Mouse (Mus musculus) limb, embryonic 13.5 days (tissue): Measurements from ENCODE around the gene Ciz1. TPM values are rescaled to one million over a fixed set of nuclear protein-coding genes. Genes with fewer than 3 reads are reported as not detected.

ENCODE experiments used
- ATAC-seq: fragments of 200-750 bp; cut with Nextera tagmentation; 2 replicates; pipeline ENCODE4 v1.8.0; 2017; ENCODE audit warnings: low read depth, moderate number of reproducible peaks, moderate TSS enrichment; ENCODE audit not compliant: low FRiP score
- H3K27ac ChIP-seq: fragments of 300-500 bp; sonication (generic); 2 replicates; pipeline ENCODE4 v1.5.1; 2015; ENCODE audit warnings: inconsistent platforms, mild to moderate bottlenecking, moderate library complexity
- H3K27me3 ChIP-seq: fragments of 300-500 bp; sonication (generic); 2 replicates; pipeline ENCODE4 v1.6.1; 2015; ENCODE audit warnings: mild to moderate bottlenecking, inconsistent platforms
- H3K36me3 ChIP-seq: fragments of 300-500 bp; sonication (generic); 2 replicates; pipeline ENCODE4 v1.6.1; 2015; ENCODE audit warnings: inconsistent platforms, mild to moderate bottlenecking, moderate library complexity
- H3K4me1 ChIP-seq: fragments of 300-500 bp; sonication (generic); 2 replicates; pipeline ENCODE4 v1.6.1; 2015; ENCODE audit warnings: inconsistent platforms
- H3K4me2 ChIP-seq: fragments of 300-500 bp; sonication (generic); replicated peaks from 2 replicates; pipeline ENCODE4 v1.6.1; 2015; ENCODE audit warnings: inconsistent platforms, mild to moderate bottlenecking, moderate library complexity
- H3K4me3 ChIP-seq: fragments of 300-500 bp; sonication (generic); 2 replicates; pipeline ENCODE4 v1.5.1; 2015; ENCODE audit warnings: moderate library complexity, mild to moderate bottlenecking, inconsistent platforms
- H3K9ac ChIP-seq: fragments of 300-500 bp; sonication (generic); 2 replicates; pipeline ENCODE4 v1.6.1; 2015; ENCODE audit warnings: mild to moderate bottlenecking, inconsistent platforms
- H3K9me3 ChIP-seq: fragments of 300-500 bp; sonication (generic); 2 replicates; pipeline ENCODE4 v1.6.1; 2016; ENCODE audit warnings: inconsistent platforms
- WGBS: fragments of 180-500 bp; shearing (Covaris S2); methylation state at CpG from one replicate; pipeline ENCODE4 v1.1.7; 2015; 5-methylcytosine and 5-hydroxymethylcytosine counted together
- polyA plus RNA-seq: library from polyadenylated mRNA; unstranded; fragments of >200 nt; fragmentation: Nextera tagmentation; extraction: Ambion mirVana; gene quantifications from 2 replicates; pipeline ENCODE4 v1.2.1, GENCODE M21; 2015

Gene Ciz1
- 49.8 and 54.9 TPM in 2 replicates for polyA plus RNA-seq

DNA sequence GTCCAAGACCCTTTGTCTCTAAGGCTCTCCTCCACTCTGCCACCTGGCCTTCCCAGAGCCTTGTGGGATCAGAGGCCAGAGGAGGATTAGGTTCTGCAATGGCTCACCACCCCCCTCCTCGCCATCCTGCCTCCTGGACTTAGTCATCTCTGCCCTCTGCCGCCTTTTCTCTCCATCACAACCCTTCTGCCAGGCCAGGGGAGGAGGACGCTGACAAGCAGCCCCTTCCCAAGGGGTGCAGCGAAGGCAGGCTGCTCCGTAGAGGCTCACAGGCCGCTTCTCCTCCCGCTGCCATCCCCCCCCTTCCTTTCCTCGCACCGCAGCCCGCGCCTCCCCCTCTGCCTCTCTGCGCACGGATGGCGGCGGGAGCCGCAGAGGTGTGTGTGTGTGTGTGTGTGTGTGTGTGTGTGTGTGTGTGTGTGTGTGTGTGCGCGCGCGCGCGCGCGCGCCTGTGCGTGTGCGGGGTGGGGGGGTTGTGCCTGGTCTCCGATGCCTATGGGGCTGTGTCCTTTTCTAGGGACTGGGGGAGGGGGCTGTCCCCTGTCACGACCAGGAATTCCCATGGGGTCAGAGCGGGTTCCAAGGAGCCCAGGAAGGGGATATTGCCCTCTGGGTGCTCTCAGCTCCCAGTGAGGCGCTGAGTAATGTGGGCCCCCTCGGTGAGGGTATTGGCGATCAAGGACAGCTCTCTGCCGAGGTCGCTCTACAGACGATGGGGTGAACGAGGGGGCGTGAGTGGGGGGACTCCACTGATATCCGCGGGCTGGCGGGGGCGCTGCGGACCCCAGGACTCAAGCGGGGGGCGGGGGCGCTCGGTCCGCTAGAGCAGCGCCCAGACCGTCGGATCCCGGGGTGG is at the start of gene Ciz1:
TSS of gene Ciz1 (plus strand) at position 177 of the 856 bp plus-strand sequence.
- H3K4me2 ChIP-seq: peak within 1 kb of the TSS; percentile 90
- peaks cover 16% of the 10 kb centered on the region for H3K36me3 ChIP-seq
- no peaks in the 10 kb centered on the region for H3K27me3 ChIP-seq
- peaks cover 35% of the 10 kb centered on the region for H3K4me1 ChIP-seq
- peak within 1 kb of the TSS; percentile 81 for H3K4me3 ChIP-seq
- peak within 1 kb of the TSS; percentile 91 for H3K9ac ChIP-seq
- H3K9me3 ChIP-seq: no peaks in the 10 kb centered on the region
- peak within 1 kb of the TSS; percentile 94 for H3K27ac ChIP-seq
- peak; percentile 54; the same call in 1 of the 2 replicates for ATAC-seq
- WGBS: 0% methylated on average over 46 of the region's 52 CpGs

DNA sequence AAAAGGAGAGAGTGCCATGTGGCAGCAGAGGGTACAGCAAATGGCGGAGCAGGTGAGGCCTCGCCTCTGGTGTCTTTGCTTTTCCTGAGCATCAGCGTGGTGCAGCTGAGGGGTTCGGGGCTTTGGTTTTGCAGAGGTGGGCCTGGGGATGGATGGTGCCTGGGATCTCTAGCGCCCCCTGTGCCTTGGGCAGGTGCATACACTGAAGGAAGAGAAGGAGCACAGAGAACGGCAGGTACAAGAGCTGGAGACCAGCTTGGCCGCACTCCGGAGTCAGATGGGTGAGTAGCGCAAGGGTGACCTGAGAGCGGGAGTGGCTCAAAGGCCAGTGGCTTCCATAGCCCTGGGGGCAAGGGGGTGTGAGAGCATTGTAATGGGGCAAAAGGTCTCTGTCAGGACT is 49.2 kb upstream of the Ciz1 start:
- peaks cover 97% of the 10 kb centered on the region for H3K36me3 ChIP-seq
- WGBS: 89% methylated on average over 10 of the region's 10 CpGs
- no peak overlapping the region for H3K27ac ChIP-seq

DNA sequence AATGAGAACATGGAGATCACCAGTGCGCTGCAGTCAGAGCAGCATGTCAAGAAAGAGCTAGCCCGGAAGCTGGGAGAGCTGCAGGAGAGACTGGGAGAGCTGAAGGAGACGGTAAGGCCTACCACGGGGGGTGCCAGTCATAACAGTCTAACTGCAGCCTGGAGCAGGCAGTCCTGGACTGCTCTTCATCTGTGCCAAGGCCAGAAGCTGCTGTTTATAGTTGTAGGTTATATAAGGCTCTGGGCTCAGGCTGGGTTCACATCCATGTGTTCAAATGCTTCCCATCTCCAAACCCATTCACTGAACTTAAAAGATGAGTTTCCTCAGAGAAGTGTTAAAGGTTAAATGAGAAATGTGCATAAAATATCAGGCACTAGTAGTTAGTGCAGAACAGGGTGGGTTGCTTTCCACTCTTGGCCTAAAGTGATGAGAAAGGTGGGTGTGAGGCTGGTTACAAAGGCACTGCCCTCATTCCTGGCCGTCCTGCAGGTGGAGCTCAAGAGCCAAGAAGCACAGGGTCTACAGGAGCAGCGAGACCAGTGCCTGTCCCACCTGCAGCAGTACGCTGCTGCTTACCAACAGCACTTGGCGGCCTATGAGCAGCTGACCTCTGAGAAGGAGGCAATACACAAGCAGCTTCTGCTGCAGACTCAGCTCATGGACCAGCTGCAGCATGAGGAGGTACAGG is 47.8 kb upstream of the Ciz1 start:
- H3K4me3 ChIP-seq: no peak overlapping the region
- peaks cover 96% of the 10 kb centered on the region for H3K36me3 ChIP-seq
- peak overlapping the region; percentile 23; the same call in 1 of the 2 replicates for H3K27ac ChIP-seq
- 48% methylated on average over 8 of the region's 8 CpGs for WGBS
- no peak overlapping the region for H3K4me2 ChIP-seq
- H3K9me3 ChIP-seq: no peaks in the 10 kb centered on the region
- H3K27me3 ChIP-seq: no peaks in the 10 kb centered on the region
- no peak overlapping the region for H3K9ac ChIP-seq
- H3K4me1 ChIP-seq: peaks cover 19% of the 10 kb centered on the region
- ATAC-seq: peak; percentile 62

More for the DNA sequence above, 49.2 kb upstream of the Ciz1 start:
- Histone ChIP-seq H3K9ac (no peak overlapping the region), H3K4me2 (no peak overlapping the region), H3K9me3 (no peaks in the 10 kb centered on the region), H3K4me3 (no peak overlapping the region), H3K4me1 (peaks cover 6% of the 10 kb centered on the region), H3K27me3 (no peaks in the 10 kb centered on the region)
- no peak for ATAC-seq

DNA sequence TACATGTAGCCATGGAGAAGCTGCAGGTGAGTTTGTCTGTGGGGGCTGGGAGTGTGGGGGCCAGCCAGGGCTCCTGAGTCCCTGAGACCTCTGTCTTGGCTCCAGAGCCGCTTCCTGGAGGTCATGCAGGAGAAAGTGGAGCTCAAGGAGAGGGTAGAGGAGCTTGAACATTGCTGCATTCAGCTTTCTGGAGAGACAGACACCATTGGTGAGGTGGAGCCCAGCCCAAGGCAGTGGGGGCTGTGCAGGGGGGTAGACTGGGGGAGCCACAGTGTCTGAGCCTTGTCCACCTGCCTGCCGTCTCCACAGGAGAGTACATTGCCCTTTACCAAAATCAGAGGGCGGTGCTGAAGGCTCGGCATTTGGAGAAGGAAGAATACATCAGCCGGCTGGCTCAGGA is 46.5 kb upstream of the Ciz1 start:
- Histone ChIP-seq H3K9ac (no peak overlapping the region), H3K36me3 (peaks cover 98% of the 10 kb centered on the region)
- 91% methylated on average over 5 of the region's 5 CpGs for WGBS

DNA sequence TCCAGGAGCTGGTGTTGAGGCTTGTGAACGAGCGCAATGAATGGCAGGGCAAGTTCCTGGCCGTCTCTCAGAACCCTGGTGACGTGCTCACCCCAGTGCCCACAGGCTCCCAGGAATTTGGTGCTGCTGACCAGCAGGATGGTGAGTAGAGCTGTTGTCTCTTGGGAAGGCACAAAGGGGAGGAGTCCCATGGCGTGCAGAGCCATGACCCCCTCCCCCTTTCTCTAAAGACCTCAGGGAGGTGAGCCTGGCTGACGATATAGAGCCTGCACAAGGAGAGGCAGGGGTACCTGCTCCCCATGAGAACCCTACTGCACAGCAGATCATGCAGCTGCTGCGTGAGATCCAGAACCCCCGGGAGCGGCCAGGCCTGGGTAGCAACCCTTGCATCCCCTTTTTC is 46.0 kb upstream of the Ciz1 start:
- no peak overlapping the region for H3K4me2 ChIP-seq
- H3K36me3 ChIP-seq: peaks cover 96% of the 10 kb centered on the region
- no peak overlapping the region for H3K9ac ChIP-seq
- no peaks in the 10 kb centered on the region for H3K27me3 ChIP-seq
- no peak overlapping the region for H3K27ac ChIP-seq
- H3K4me3 ChIP-seq: no peak overlapping the region
- H3K9me3 ChIP-seq: no peaks in the 10 kb centered on the region
- 82% methylated on average over 9 of the region's 9 CpGs for WGBS
- H3K4me1 ChIP-seq: peaks cover 38% of the 10 kb centered on the region
- ATAC-seq: no peak

More for the DNA sequence above, 46.5 kb upstream of the Ciz1 start:
- Histone ChIP-seq H3K4me2 (no peak overlapping the region), H3K4me1 (peaks cover 33% of the 10 kb centered on the region), H3K27me3 (no peaks in the 10 kb centered on the region), H3K27ac (no peak overlapping the region), H3K9me3 (no peaks in the 10 kb centered on the region), H3K4me3 (no peak overlapping the region)
- no peak for ATAC-seq

DNA sequence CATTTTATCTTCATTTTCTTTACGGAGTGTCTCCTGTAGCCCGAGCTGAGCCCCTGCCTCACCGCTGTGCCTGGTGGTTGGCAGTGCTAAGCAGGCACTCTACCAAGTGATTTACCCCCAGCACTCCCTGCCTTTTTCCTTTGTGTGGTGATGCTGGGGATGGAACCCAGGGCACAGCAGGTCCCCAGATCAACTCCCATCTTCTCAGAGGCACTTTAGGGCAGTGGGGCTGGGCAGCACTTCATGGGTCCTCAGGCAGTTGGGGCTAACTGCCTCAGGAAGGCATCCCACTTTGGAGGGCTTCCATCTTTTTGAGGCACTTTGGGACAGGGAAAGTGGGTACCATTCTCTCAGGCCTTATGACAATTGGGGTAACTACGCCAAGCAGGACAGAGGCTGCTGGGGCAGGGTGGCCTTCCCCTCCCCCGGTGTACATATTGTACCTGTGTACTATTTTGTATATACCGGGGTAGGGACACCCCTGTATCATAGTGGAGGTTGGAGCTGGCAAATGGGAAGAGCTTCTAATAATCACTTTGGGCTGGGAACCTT is 44.8 kb upstream of the Ciz1 start:
- Histone ChIP-seq H3K9ac (no peak overlapping the region), H3K4me2 (no peak overlapping the region), H3K9me3 (no peaks in the 10 kb centered on the region), H3K4me1 (peaks cover 48% of the 10 kb centered on the region), H3K36me3 (peaks cover 84% of the 10 kb centered on the region), H3K27me3 (no peaks in the 10 kb centered on the region), H3K27ac (0 out of 2 replicates have a peak overlapping the region, but pooled peaks have one; percentile 15), H3K4me3 (no peak overlapping the region)
- WGBS: 85% methylated on average over 6 of the region's 6 CpGs
- no peak for ATAC-seq

DNA sequence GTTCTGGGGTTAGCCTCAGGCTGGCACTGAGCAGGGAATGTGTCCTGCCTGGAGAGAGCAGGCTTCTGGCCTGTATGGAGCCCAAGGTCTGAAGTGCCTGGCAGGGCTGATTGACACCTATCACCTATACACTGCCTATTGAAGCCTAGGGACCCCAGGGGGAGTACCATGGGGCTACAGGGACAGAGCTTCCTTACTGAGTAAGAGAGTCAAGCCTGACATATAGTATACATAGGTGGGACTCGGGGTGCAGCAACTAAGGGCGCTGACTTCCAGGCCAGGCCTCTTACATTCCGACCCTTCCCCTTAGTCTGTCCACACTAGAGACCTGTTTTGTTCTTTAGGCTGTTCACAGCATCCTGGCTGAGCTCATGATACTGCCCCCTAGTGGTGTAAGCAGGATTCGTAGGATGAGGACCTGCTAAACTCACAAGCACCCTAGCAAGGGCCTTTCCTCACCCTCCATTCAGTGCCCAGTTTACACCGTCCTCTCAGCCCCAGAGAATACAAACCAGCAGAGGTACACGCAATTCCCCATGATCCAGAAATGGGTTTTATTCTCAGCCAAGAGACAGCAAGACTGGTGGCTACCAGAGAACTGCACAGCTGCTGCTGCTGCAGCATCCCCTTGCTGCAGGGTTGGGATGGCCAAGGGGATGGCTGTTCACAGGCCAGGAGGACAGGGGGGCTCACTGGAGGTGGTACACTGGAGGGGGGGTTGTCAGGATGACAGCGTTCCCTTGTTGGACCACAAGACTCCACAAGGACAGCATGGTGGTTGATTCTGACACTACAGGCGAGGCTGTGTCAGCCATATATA is 44.0 kb upstream of the Ciz1 start:
- H3K4me1 ChIP-seq: peaks cover 54% of the 10 kb centered on the region
- H3K9me3 ChIP-seq: no peaks in the 10 kb centered on the region
- no peak overlapping the region for H3K4me2 ChIP-seq
- H3K36me3 ChIP-seq: peaks cover 81% of the 10 kb centered on the region
- 55% methylated on average over 8 of the region's 8 CpGs for WGBS
- H3K9ac ChIP-seq: peak overlapping the region; percentile 13; the same call in 1 of the 2 replicates
- no peak overlapping the region for H3K4me3 ChIP-seq
- H3K27me3 ChIP-seq: no peaks in the 10 kb centered on the region
- ATAC-seq: no peak
- H3K27ac ChIP-seq: 0 out of 2 replicates have a peak overlapping the region, but pooled peaks have one; percentile 10

DNA sequence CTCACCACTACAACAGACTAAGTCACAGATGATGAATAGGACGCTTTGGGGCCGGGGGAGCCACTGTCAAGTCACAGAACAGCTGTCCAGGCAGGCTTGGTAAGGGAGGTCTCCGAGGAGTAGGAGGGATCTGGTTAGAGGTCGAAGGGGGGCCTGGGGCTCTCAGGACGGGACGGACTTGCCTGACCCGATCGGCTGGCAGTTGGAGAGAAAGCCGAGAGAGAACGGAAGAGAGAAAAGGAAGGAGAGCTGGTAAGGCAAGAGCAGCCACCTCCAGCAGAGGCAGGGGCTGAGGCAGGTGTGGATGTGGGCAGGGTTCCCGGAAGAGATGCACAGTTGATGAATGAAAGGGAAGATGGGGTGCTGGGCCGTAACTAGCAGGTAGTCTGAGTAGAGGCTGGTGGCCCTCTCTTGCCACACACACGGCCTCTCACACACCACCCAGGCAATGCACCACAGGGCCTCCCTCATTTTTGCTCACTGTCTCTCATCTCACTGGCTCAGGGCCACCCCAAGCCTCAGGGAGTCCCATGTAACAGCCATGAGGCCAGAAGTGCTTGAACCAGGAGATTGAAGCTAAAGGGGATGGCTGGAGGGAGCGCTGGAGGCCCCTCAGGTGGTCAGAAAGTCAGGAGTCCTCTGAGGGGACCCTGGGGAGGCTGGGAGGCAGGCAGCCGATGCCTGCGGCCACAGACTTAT is 43.1 kb upstream of the Ciz1 start:
- H3K4me1 ChIP-seq: peaks cover 54% of the 10 kb centered on the region
- H3K27me3 ChIP-seq: no peaks in the 10 kb centered on the region
- H3K36me3 ChIP-seq: peaks cover 78% of the 10 kb centered on the region
- no peak overlapping the region for H3K4me2 ChIP-seq
- no peak overlapping the region for H3K4me3 ChIP-seq
- H3K9ac ChIP-seq: peak overlapping the region; percentile 13; the same call in 1 of the 2 replicates
- no peaks in the 10 kb centered on the region for H3K9me3 ChIP-seq
- WGBS: 79% methylated on average over 16 of the region's 16 CpGs
- no peak for ATAC-seq
- H3K27ac ChIP-seq: no peak overlapping the region

DNA sequence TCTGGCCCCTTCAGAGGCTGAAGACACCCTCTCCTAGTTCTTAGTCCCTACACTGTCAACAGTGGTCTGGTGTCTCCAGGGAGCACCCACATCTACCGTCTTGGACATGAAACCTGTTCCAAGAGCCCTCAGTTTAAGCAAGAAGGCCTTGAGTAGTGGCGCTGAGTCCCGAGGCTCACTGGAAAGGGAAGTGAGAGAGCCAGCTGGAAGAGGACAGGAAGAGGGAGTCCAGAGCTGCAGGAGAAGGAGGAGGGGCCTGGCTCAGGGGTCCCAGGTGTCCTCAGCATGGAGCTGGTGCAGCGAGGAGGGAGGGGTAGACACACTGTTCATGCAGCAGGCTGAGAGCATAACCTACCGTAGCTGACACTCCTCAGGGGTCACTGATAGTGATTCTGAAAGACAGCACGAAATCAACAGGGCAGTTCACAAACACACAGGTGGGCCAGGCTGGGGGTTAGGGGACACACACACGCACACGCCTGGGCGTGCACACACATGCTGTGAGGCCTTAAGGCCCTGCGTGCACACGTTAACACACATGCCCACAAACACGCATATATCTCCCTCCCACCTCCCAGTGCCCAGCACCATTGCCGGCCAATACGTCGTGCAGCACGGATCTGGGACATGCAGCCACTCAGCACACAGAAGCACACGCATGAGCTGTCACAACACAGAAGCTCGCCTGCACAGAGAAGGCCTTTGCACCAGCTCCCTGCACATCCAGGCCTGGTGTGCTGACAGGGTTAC is 41.9 kb upstream of the Ciz1 start:
- Histone ChIP-seq H3K9me3 (no peaks in the 10 kb centered on the region), H3K27ac (0 out of 2 replicates have a peak overlapping the region, but pooled peaks have one; percentile 89), H3K27me3 (no peaks in the 10 kb centered on the region), H3K9ac (peak overlapping the region; percentile 93), H3K36me3 (peaks cover 76% of the 10 kb centered on the region), H3K4me1 (peaks cover 56% of the 10 kb centered on the region), H3K4me3 (peak overlapping the region; percentile 87), H3K4me2 (peak overlapping the region; percentile 100)
- no peak for ATAC-seq
- WGBS: 77% methylated on average over 18 of the region's 18 CpGs

DNA sequence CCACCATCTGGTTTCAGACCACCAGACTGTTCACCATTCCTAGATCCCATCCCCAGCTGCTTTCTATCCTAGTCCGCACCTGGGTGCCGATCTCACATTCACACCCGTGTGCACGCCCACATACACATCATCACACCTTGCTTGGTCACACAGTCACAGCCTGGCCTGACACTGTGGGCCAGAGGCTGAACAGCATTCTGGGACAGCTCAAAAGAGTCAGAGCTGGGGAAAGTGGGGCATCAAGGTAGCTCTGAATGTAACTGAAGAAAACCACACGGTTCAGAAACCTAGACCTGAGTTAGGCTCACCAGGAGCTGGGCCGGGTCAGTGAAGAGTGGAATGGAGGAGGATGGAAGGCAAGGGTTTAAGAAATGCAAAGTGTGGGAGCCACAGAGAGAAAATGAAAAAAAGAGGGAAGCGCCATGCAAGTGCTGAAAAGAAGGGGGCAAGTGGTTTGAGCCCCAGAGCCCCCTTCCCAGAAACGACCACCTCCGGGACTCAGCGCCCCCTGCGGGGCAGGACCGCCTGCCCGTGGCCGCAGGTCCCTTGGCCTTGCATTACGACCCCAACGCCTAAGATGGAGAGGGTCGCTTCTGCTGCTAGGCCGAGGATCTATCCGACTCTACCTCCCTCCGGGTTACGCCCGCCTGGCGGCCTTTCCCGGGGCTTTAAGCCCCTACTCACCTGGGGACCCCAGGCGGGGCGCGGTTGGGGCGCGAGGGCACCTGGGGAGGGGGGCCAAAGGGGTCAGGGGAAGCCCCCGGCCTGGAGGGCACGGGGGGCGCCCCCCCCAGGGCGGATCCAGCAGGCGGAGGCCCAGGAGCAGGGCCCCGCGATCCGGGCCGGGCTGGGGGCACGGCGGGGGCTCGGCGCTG is 40.4 kb upstream of the Ciz1 start:
- H3K9me3 ChIP-seq: no peaks in the 10 kb centered on the region
- WGBS: 4% methylated on average over 41 of the region's 42 CpGs
- H3K4me3 ChIP-seq: peak overlapping the region; percentile 87
- no peak for ATAC-seq
- H3K4me1 ChIP-seq: peaks cover 70% of the 10 kb centered on the region
- peak overlapping the region; percentile 93 for H3K9ac ChIP-seq
- peak overlapping the region; percentile 89 for H3K27ac ChIP-seq
- H3K27me3 ChIP-seq: no peaks in the 10 kb centered on the region
- H3K36me3 ChIP-seq: peaks cover 62% of the 10 kb centered on the region
- peak overlapping the region; percentile 100 for H3K4me2 ChIP-seq
